Mouse (Mus musculus): ENCODE results near the gene Palld. TPM values are rescaled to one million over a fixed set of nuclear protein-coding genes. Genes with fewer than 3 reads are reported as not detected.

Gene Palld
- polyA plus RNA-seq, 1 experiment from 2014 or later = 62.2 TPM

DNA sequence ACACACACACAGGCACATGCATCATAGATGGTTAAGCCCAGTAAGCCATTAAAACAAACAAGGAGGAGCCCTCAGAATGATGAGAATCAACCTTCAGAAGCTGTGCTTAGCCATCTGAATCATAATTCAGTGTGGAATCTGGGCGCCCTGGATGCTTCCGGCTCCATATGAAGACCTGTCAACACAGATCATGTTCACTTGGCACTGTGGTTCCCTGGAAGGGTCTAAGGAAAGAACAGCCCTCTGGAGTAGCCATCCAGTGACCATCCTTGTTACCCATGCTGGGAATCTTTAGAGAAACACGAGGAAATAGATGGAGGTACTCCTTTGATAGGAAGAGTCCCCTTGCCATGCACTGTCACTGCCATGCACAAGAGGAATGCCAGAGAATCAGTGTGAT, 197.0 kb downstream of the Palld start:
- Histone ChIP-seq H3K36me3 (replicated peaks) (peaks cover 66% of the 10 kb centered on the region), H3K27me3 (replicated peaks; ENCODE audit: low read depth, poor library complexity, severe bottlenecking) (no peaks in the 10 kb centered on the region), H3K4me3 (no peak overlapping the region), H3K27ac (replicated peaks) (no peak overlapping the region), H3K4me1 (peaks cover 44% of the 10 kb centered on the region), H3K9me3 (no peaks in the 10 kb centered on the region)
- no peak for DNase-seq (ENCODE audit: low spot score)
- WGBS = 86% methylated on average over 3 of the region's 3 CpGs

DNA sequence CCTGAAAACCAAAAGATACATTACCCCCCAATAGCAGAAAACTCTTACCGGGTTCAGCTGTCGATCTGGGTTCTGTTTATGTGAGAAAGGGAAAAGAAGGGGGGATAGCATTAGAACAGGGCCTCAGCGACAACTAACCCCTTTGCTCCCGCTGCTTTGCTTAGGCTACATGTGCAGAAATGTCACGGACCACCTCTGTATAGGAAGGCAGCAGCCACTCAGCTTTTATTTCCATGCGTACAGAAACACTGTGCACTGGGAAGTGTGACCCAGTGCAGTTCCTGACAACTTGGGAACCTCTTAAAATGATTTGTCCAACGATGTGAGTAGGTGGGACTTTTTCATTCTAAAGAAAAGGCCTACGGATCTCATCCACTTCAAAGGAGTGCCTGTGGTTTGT, 200.4 kb downstream of the Palld start:
- Histone ChIP-seq H3K9me3 (no peaks in the 10 kb centered on the region), H3K4me1 (peaks cover 34% of the 10 kb centered on the region), H3K36me3 (replicated peaks) (peaks cover 52% of the 10 kb centered on the region), H3K27me3 (replicated peaks; ENCODE audit: low read depth, poor library complexity, severe bottlenecking) (no peaks in the 10 kb centered on the region), H3K27ac (replicated peaks) (0 out of 2 replicates have a peak overlapping the region, but pooled peaks have one; percentile 30), H3K4me3 (no peak overlapping the region)
- WGBS = 74% methylated on average over 8 of the region's 8 CpGs
- DNase-seq (ENCODE audit: low spot score) = no peak

- no peak overlapping the region for H3K4me3 ChIP-seq
- WGBS = 48% methylated on average over 9 of the region's 9 CpGs
- H3K9me3 ChIP-seq = no peaks in the 10 kb centered on the region
- DNase-seq (ENCODE audit: low spot score) = no peak
- H3K4me1 ChIP-seq = peaks cover 35% of the 10 kb centered on the region
- peaks cover 42% of the 10 kb centered on the region for H3K36me3 ChIP-seq (replicated peaks)
- peak overlapping the region; percentile 35; the same call in 1 of the 2 replicates for H3K27ac ChIP-seq (replicated peaks)
- no peaks in the 10 kb centered on the region for H3K27me3 ChIP-seq (replicated peaks; ENCODE audit: low read depth, poor library complexity, severe bottlenecking)
These were observed 201.4 kb downstream of the Palld start for GRCm38 (mm10) chr8:61700932-61701681.

DNA sequence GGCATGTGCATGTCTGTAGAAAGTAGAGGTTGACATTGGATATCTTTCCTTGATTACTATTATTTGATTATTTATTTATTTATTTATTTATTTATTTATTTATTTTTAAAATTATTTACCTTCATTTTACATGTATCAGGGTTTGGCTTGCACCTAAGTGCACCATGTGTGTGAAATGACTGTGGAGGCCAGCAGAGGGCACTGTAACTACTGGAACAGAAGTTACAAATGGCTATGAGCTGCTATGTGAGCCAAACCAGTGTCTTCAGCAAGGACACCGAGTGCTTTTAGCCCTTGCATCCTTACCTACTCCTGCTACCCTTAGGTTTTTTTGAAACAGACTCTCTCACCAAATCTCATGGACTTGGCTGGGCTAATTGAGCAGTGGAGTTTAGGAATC, 202.2 kb downstream of the Palld start:
- Histone ChIP-seq H3K9me3 (no peaks in the 10 kb centered on the region), H3K27ac (replicated peaks) (0 out of 2 replicates have a peak overlapping the region, but pooled peaks have one; percentile 35), H3K27me3 (replicated peaks; ENCODE audit: low read depth, poor library complexity, severe bottlenecking) (no peaks in the 10 kb centered on the region), H3K4me3 (no peak overlapping the region), H3K36me3 (replicated peaks) (peaks cover 34% of the 10 kb centered on the region), H3K4me1 (peaks cover 43% of the 10 kb centered on the region)
- 88% methylated on average over 1 of the region's 1 CpGs for WGBS
- DNase-seq (ENCODE audit: low spot score) = peak; percentile 39

DNA sequence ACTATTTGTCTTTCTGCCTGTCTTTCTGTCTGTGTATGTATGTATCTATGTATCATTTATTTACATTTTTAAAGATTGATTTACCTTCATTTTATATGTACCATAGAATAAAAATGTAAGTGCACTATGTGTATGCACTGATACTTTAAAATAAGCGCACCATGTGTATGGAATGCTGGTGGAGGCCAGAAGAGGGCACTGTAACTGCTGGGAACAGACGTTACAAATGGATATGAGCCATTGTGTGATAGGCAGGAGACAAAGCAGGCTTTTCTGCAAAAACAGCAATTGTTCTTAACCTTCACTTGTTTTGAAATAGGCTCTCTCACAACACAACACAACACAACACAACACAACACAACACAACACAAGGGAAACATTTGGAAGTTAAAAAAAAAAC, 203.5 kb downstream of the Palld start:
- WGBS = 81% methylated on average over 2 of the region's 2 CpGs
- no peak for DNase-seq (ENCODE audit: low spot score)
- no peaks in the 10 kb centered on the region for H3K9me3 ChIP-seq
- no peak overlapping the region for H3K4me3 ChIP-seq
- peaks cover 44% of the 10 kb centered on the region for H3K4me1 ChIP-seq
- H3K27ac ChIP-seq (replicated peaks) = no peak overlapping the region
- H3K36me3 ChIP-seq (replicated peaks) = peaks cover 34% of the 10 kb centered on the region
- no peaks in the 10 kb centered on the region for H3K27me3 ChIP-seq (replicated peaks; ENCODE audit: low read depth, poor library complexity, severe bottlenecking)

- Histone ChIP-seq H3K4me1 (peaks cover 33% of the 10 kb centered on the region), H3K36me3 (replicated peaks) (peaks cover 31% of the 10 kb centered on the region), H3K27me3 (replicated peaks; ENCODE audit: low read depth, poor library complexity, severe bottlenecking) (no peaks in the 10 kb centered on the region), H3K27ac (replicated peaks) (no peak overlapping the region), H3K9me3 (no peaks in the 10 kb centered on the region), H3K4me3 (no peak overlapping the region)
- WGBS = 86% methylated on average over 7 of the region's 7 CpGs
- DNase-seq (ENCODE audit: low spot score) = no peak
These were observed 204.6 kb downstream of the Palld start for GRCm38 (mm10) chr8:61697728-61698385.

GRCm38 (mm10) chr8:61696846-61697455, 205.5 kb downstream of the Palld start:
- no peaks in the 10 kb centered on the region for H3K27me3 ChIP-seq (replicated peaks; ENCODE audit: low read depth, poor library complexity, severe bottlenecking)
- H3K27ac ChIP-seq (replicated peaks) = no peak overlapping the region
- no peak overlapping the region for H3K4me3 ChIP-seq
- no peak for DNase-seq (ENCODE audit: low spot score)
- peaks cover 24% of the 10 kb centered on the region for H3K4me1 ChIP-seq
- H3K36me3 ChIP-seq (replicated peaks) = peaks cover 29% of the 10 kb centered on the region
- 91% methylated on average over 2 of the region's 2 CpGs for WGBS
- no peaks in the 10 kb centered on the region for H3K9me3 ChIP-seq

- DNase-seq (ENCODE audit: low spot score) = no peak
- H3K4me1 ChIP-seq = peaks cover 10% of the 10 kb centered on the region
- H3K27me3 ChIP-seq (replicated peaks; ENCODE audit: low read depth, poor library complexity, severe bottlenecking) = no peaks in the 10 kb centered on the region
- no peak overlapping the region for H3K4me3 ChIP-seq
- peaks cover 17% of the 10 kb centered on the region for H3K36me3 ChIP-seq (replicated peaks)
- no peaks in the 10 kb centered on the region for H3K9me3 ChIP-seq
- no peak overlapping the region for H3K27ac ChIP-seq (replicated peaks)
- WGBS = 15% methylated on average over 1 of the region's 1 CpGs
These were observed 207.1 kb downstream of the Palld start for GRCm38 (mm10) chr8:61695416-61695815.

DNA sequence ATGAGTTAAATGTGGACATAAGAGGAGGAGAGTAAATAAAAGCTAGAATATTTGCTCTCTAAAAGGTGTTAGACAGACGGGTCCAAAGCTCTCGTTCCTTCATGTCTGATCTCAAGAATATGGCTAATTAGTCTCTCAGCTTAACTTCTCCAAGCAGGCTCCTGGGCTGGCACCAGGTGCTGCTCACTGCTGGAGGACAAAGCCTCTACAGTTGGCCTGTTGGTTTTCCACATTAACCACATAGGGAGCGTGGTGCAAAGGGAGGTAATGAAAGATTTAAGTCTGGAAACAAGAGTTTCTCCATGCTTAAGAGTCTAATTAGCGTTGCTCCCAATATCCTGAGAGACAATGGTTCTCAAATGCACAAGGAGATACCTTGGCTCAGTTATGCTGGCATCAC, 209.6 kb downstream of the Palld start:
- no peak for DNase-seq (ENCODE audit: low spot score)
- peaks cover 10% of the 10 kb centered on the region for H3K4me1 ChIP-seq
- no peak overlapping the region for H3K4me3 ChIP-seq
- no peaks in the 10 kb centered on the region for H3K9me3 ChIP-seq
- WGBS = 58% methylated on average over 4 of the region's 4 CpGs
- H3K27ac ChIP-seq (replicated peaks) = no peak overlapping the region
- H3K27me3 ChIP-seq (replicated peaks; ENCODE audit: low read depth, poor library complexity, severe bottlenecking) = no peaks in the 10 kb centered on the region
- H3K36me3 ChIP-seq (replicated peaks) = no peaks in the 10 kb centered on the region; the same call in 1 of the 2 replicates

GRCm38 (mm10) chr8:61692129-61692528, 210.4 kb downstream of the Palld start:
- WGBS = 86% methylated on average over 3 of the region's 3 CpGs
- H3K36me3 ChIP-seq (replicated peaks) = no peaks in the 10 kb centered on the region; the same call in 1 of the 2 replicates
- no peaks in the 10 kb centered on the region for H3K9me3 ChIP-seq
- H3K4me1 ChIP-seq = peaks cover 10% of the 10 kb centered on the region
- no peak overlapping the region for H3K27ac ChIP-seq (replicated peaks)
- no peaks in the 10 kb centered on the region for H3K27me3 ChIP-seq (replicated peaks; ENCODE audit: low read depth, poor library complexity, severe bottlenecking)
- no peak for DNase-seq (ENCODE audit: low spot score)
- H3K4me3 ChIP-seq = no peak overlapping the region

GRCm38 (mm10) chr8:61691391-61691790, 211.1 kb downstream of the Palld start:
- Histone ChIP-seq H3K27me3 (replicated peaks; ENCODE audit: low read depth, poor library complexity, severe bottlenecking) (no peaks in the 10 kb centered on the region), H3K36me3 (replicated peaks) (peaks cover under 1% of the 10 kb centered on the region; the same call in 1 of the 2 replicates), H3K27ac (replicated peaks) (no peak overlapping the region), H3K4me3 (no peak overlapping the region), H3K9me3 (no peaks in the 10 kb centered on the region), H3K4me1 (peaks cover 10% of the 10 kb centered on the region)
- DNase-seq (ENCODE audit: low spot score) = no peak
- 52% methylated on average over 1 of the region's 1 CpGs for WGBS

DNA sequence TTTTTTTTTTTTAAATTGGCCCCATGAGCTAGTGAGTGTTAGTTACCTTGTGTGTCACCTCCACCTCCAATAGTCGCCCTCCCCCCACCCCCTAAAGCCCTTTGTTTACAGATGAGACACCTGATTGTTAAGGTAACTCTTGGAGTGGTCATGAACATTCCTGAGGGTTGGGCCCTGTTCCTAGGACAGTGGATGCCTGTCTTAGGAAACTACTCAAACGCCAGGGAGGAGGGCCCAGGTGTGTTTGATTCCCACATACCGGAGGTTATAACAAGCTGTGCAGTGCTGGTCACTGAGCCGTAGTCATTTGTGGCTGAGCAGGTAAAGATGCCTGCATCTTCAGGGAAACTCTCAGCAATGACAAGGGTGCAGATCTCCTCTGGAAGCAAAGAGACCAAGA, 215.4 kb downstream of the Palld start:
- no peak overlapping the region for H3K4me3 ChIP-seq
- no peaks in the 10 kb centered on the region for H3K4me1 ChIP-seq
- no peak overlapping the region for H3K27ac ChIP-seq (replicated peaks)
- peaks cover 33% of the 10 kb centered on the region for H3K36me3 ChIP-seq (replicated peaks)
- 51% methylated on average over 4 of the region's 4 CpGs for WGBS
- no peaks in the 10 kb centered on the region for H3K27me3 ChIP-seq (replicated peaks; ENCODE audit: low read depth, poor library complexity, severe bottlenecking)
- H3K9me3 ChIP-seq = no peaks in the 10 kb centered on the region
- no peak for DNase-seq (ENCODE audit: low spot score)

DNA sequence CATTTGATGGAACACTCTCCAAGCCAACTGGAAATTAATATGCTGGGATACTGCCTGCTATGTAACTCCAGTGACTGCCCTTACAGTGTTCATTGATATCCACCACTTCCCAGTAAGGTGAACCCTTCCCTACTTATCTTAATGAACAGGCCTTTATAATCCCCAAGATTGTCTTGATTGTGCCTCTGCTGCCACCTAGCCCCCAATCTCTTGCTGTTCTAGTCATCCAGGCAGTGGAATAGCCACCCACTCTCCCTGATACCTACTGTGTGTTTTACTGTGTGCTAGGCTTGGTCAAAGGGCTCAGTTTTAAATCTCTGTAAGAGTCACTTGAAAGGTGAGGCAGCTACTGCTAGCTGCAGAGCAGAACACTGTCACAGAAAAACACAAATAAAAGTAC, 216.2 kb downstream of the Palld start:
- Histone ChIP-seq H3K27ac (replicated peaks) (no peak overlapping the region), H3K36me3 (replicated peaks) (peaks cover 34% of the 10 kb centered on the region), H3K27me3 (replicated peaks; ENCODE audit: low read depth, poor library complexity, severe bottlenecking) (no peaks in the 10 kb centered on the region), H3K9me3 (no peaks in the 10 kb centered on the region), H3K4me3 (no peak overlapping the region), H3K4me1 (no peaks in the 10 kb centered on the region)
- DNase-seq (ENCODE audit: low spot score) = no peak

Measured in embryonic facial prominence, embryonic 10.5 days (tissue).